Mouse (Mus musculus) kidney, postnatal 10 days (tissue): ENCODE data around the gene Ddx24.
"Not testable (repeated sequence)": the region's sequence is repeated elsewhere in the genome, so short reads cannot be mapped to it uniquely, and the experiment has no call there.

Experiments
- DNase-seq: peaks from one replicate; pipeline ENCODE4 v3.0.0; 2021; ENCODE audit warnings: mixed read lengths

Gene Ddx24

DNA sequence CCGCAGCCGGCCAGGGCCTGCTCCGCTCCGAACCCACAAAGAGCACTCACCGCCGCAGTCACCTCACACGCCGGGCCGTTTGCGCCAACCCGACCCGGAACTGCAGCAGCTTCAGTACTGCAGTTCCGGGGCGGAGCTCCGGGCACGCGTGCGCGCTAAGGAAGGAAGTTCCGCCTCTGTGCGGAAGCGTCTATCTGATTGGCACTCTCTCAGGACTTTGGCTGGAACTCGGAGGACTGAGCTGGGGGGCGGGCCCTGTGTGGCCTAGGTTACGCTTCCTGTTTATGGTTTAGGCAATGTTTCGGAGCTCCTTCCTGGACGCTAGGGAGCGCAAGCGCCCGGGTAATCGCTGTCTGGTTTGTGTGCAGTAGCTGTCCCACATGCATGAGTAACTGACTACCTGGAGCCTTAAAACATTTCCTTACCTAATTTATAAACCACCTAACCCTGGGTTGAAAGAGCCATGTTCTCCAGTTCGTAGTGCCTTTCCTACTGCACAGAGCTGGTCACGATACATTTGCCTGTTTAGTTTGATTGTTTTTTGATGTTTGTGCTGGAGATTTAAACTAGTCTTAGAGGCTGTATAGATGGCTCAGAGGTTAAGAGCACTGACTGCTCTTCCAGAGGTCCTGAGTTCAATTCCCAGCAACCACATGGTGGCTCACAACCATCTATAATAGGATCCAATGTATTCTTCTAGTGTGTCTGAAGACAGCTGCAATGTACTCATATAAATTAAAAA, at the start of gene Ddx24:
Ddx24 (minus strand) TSS at position 102 of the 742 bp plus-strand sequence.
- DNase-seq: peak; percentile 98

DNA sequence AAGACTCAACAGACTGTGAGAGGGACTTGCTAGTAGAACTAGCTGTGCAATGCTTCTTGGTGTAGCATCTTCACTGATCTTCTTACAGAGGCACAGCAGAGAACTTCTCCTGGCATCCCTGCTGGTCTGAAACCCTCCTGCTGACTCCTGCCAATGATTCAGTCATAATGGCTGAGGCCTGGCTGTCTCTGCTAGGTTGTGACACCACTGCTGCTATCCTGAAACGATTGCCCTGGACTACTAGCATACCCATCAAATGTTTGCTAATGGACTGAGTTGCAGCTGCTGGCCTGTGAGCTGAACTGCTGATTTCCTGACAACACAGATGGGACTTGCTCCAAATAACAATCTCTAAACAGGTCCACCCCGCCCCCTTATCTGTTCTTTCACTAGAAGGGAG, 48.9 kb upstream of the Ddx24 start:
- no peak for DNase-seq

DNA sequence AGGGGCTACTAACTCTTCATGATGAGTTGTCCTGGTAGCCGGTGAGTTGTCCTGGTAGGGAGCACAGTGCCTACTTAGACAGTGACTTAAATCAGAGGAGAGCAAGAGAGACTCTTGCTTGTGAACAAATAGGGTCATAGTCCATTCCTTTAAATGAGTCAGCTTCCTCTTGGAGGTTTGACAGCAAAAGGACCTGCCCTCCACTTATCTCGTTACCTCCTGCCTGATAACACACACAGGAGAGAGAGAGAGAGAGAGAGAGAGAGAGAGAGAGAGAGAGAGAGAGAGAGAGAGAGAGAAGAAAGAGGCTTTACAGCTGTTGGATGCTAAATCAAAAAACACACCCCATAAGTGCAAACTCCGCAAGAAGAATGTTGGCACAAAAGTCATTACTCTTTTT, 31.5 kb upstream of the Ddx24 start, which contains the start of gene Ifi27l2b:
Ifi27l2b (minus strand) TSS at position 84 of the 400 bp plus-strand sequence.
- no peak for DNase-seq

DNA sequence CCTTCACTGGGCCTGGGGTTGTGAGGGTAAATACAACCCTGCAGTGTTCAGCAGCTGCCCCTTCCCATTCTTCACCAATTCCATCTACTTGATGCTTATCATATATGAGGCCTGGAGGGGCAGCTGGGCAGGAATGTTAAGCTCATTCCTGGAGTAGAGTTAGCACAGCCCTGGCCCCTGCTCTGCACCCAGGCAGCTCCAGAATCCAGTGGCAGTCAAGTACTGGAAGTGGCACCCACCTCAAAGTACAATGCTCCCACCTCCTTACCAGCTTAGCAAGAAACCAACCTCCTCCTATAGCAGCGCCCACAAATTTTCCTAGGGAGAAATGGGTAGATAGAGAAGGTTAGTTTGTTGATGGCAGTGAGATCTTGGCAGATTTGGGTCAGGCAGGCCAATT, 31.1 kb upstream of the Ddx24 start:
- DNase-seq: not testable (repeated sequence)

DNA sequence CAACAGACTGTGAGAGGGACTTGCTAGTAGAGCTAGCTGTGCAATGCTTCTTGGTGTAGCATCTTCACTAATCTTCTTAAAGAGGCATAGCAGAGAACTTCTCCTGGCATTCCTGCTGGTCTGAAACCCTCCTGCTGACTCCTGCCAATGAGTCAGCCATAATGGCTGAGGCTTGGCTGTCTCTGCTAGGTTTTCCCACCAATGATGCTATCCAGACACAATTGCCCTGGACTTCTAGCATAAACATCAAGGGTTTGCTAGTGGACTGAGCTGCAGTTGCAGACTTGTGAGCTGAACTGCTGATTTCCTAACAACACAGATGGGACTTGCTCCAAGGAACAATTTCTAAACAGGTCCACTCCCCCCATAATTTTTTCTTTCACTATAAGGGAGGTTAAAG, 27.7 kb upstream of the Ddx24 start:
- no peak for DNase-seq

DNA sequence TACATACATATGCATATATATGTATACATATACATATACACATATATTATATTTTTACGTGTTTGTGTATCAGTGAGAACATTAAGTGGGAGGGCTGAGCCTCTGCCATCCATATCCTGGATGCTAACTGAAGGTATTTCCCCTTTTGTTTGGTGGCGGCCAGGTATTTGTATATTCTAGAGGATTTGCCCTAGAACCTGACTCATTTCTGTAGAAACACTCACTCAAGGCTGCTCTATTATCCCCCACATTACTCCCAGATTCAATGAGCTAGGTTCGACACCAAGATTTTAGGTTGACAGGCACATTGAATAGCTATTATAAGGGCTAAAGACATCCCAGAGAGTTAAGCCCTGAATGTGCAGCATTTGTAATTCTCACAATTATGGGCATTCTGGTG, 19.4 kb upstream of the Ddx24 start:
- DNase-seq: no peak

DNA sequence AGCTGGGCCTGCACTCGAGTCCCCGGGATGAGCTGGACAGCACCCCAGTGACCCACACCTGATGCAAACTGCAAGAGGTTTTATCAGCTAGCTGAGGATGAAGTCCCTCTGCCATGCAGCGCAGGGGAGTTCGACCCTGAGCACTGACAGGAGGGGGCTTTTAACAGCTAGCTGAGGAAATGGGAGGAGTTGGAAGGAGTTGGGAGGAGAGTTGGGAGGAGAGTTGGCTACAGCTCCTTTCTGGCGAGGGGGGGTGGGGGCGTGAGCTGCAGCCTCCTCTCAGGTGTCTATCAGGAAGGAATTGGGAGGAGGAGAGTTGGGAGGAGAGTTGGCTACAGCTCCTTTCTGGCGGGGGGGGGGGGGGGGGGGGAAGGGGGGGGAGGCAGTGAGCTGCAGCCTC, 18.6 kb upstream of the Ddx24 start:
- DNase-seq: not testable (repeated sequence)

DNA sequence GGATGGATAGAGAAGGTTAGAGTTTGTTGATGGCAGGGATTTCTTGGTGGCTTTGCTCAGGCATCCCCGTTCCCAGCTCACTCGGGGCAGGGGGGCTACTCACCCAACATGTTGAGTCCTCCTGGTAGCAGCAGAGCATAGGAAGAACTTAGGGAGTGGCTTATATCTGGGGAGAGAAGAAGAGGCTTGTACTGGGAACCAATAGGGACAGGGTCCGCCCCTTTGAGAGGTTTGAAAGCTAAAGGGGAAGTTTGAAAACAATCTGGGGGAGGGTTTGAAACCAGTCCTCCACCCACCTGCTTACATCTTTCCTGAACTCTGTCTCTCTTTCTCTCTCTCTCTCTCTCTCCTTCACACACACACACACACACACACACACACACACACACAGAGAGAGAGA, 17.9 kb upstream of the Ddx24 start, which contains the start of gene Ifi27l2a:
Ifi27l2a (minus strand) TSS at position 157 of the 400 bp plus-strand sequence.
- DNase-seq: no peak

DNA sequence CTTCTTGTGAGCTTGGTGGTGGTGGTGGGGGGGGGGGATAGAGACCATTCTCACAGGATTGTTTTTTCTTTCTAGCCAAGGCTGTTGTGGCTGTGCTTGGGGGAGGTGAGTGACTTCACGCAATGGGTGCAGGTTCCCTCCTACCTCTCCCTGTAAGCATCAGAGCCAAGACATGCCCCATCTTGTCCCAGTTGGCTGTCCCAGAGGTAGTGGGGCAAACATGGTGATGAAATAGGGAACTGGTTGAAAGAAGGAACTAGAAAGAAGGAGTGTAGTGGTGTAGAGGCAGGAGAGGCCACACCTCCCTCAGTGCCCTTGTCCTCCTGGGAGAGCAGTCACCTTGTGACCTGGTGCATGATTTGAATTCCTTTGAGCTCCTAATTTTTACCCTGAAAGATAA, 12.0 kb upstream of the Ddx24 start:
- no peak for DNase-seq

DNA sequence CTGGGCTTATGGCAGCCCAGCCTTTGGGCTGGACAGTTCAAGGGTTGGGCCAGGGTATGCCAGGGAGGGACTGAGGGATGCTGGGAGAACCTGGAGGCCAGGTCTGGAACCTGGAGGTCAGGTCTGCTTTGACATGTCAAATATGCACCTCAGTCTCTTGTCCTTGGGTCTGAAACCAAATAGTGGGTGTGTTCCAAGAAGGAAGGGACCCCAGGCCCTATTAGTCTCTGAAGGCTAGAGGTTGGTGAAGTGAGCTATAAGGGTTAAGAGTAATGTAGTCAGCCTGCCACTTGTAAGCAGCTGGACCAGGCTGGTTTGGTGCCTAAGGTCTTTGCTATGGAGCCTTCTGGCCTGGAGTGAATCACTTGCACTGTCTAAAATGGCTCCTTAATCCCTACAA, 9.2 kb upstream of the Ddx24 start:
- DNase-seq: no peak

DNA sequence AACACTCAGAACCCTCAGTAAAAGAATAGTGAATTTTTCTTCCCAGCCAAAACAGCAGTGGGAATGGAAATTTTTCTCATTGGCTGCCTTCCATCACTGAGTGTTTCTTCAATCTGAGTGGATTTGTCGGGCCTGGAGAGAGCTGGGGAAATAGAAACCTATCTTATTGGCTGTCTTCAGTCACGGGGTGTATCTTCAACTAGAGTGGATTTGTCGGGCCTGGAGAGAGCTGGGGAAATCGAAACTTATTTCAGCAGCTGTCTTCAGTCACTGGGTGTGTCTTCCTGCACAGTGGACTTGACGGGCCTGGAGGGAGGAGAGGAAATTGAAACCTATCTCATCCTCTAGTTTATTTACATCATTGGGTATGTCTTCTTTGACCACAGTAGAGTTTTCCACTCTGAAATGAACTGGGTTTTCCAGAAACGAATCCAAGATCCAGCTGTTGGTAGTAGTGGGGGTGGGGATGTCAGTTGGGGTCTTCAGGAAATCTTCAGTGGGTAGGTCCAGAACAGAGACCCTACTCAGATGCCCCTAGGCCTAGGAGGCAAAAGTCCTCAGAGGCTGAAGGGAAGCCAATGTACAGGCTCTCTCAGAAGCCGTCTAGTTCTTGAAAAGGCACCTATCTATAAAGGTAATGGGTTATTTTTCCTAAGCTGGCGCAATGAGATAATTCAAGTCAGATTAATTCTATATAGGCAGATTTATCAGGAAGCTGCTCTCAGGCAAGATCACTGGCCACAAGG, 8.5 kb upstream of the Ddx24 start, which contains the start of gene Ifi27:
Ifi27 (plus strand) TSS at position 226 of the 746 bp plus-strand sequence.
- peak; percentile 73 for DNase-seq

DNA sequence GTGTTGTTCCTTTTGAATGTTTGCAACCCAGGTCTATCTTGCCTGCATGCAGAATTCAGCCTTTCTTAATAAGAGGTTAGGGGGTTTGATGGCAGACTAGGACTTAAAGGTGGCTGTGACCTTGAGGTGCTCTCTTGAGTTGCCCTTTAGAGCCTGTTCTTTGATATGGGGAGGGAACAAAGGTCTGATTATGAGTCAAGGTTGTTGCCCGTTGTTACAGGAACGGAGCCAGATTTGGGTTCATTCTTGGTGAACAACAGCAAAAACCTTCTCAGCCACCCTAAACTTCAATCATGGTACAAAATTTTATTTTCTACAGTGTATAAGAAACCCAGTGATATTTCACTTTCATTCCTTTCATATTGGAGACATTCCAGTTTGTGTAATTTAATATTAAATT, 7.8 kb upstream of the Ddx24 start:
- DNase-seq: no peak

DNA sequence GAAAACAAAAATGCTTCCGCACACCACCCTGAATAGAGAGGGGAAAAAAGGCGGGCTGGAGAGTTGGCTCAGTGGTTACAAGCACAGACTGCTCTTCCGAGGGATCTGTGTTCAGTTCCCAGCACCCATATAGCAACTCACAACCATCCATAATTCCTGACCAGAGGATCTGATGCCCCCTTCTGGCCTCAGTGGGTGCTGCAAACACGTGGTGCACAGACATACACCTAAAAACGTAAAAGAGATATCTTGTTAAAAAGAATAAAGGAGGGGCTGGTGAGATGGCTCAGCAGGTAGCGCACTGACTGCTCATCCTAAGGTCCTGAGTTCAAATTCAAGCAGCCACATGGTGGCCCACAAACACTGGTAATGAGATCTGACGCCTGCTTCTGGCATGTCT, 1.1 kb upstream of the Ddx24 start:
- peak; percentile 26 for DNase-seq

DNA sequence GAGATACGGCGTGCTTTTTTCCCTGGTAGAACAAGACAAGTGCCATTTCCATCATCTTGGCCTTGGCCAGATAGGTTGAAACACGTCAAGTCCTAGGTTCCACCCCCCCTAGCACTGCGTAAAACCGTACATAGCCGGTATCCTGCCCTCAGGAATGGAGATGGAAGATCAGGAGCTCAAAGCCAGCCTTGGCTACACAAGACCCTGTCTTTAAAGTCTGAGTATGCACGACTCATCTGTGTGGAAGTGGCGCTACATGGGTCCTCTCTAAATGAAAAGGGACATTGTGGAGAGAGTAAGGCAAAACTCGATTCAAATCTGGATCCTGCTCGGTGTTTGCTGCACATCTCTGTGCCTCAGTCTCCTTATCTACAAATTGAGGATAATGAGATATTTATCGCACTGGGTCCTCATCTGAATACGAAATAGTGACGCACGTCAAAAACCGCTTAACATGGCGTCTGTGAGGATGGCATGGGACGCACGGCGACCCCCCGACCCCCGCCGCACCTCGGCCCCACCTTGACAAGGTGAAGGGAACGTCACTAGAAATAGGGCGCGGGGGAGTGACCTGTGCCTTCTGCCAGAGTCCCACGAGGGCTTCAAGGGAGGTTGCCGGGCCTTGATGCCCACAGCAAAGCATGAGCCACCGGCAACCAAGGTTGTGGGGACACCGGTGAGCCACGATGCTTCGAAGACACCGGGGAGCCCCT, 458 bp downstream of the Ddx24 start:
- no peak for DNase-seq

DNA sequence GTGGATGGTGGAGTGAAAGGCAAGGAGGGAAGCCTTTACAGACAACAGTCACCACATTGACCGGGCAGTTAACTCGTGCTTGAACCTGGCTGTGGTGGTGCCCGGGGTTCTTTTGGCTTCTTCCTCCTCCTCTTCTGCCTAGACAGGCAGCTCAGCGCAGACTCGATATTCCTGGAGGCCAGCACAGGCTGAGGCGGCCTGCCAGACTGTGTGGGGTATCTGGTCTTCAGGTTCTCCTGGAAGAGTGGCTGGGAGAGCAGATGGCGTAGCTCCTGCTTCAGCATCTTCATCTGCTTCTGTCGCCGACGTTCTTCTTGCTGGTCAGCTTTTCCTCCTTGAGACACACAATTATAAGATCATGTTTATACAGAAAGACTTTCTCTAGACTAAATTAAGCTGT, 17.5 kb downstream of the Ddx24 start:
- DNase-seq: no peak

DNA sequence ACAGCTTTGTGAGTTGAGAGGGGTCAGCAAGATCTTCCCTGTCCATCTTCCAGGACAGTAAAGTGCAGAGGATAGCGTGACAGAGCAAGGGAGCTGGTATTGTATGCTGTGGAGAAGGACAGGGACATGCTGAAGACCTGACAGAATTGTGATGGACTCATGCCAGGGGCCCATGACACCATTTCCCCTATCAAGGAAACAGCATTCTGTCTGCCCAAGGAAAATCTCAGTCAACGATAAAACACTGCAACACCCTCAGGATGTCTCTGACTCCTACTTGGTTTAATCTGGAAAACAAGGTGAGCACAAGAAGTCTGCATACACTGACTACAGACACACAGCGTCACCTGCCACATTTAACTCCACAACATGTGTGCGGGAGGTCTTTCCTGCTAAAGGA, 17.9 kb downstream of the Ddx24 start, which contains the start of gene 9330161L09Rik:
9330161L09Rik (minus strand) TSS at position 101 of the 400 bp plus-strand sequence.
- no peak for DNase-seq

DNA sequence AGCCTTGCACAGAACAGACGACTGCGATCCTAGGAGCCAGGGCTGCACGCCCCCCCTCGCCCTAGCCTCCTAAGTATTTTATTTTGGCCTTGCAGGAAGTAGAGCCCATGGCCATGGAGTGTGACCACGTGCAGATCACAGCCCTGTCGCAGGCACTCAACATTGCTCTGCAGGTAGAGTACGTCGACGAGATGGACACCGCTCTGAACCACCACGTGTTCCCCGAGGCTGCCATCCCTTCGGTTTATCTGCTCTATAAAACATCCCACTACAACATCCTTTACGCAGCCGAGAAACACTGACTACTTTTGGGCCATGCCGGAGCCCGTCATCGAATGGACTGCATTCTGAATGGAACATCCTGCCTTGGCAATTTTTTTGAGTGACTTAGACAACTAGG, 21.5 kb downstream of the Ddx24 start:
- no peak for DNase-seq

DNA sequence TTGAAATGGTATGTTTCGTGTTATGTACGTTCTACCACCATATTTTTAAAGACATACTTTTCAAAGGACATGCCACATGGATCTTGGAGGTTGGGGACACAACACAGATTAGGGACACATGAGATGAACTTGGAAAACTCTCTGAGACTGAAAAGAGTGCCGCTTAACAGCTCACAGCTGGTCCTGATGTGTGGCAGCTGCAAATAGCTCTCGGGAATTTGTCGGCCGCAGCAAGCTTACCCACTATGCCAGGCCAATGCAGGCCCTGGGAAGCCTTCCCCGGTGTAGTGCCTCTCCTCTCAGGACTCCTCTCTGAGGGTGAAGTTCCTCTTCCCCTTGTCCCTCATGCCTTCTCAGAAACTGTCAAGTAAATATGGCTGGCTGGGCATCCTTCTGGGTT, 28.9 kb downstream of the Ddx24 start:
- DNase-seq: no peak

DNA sequence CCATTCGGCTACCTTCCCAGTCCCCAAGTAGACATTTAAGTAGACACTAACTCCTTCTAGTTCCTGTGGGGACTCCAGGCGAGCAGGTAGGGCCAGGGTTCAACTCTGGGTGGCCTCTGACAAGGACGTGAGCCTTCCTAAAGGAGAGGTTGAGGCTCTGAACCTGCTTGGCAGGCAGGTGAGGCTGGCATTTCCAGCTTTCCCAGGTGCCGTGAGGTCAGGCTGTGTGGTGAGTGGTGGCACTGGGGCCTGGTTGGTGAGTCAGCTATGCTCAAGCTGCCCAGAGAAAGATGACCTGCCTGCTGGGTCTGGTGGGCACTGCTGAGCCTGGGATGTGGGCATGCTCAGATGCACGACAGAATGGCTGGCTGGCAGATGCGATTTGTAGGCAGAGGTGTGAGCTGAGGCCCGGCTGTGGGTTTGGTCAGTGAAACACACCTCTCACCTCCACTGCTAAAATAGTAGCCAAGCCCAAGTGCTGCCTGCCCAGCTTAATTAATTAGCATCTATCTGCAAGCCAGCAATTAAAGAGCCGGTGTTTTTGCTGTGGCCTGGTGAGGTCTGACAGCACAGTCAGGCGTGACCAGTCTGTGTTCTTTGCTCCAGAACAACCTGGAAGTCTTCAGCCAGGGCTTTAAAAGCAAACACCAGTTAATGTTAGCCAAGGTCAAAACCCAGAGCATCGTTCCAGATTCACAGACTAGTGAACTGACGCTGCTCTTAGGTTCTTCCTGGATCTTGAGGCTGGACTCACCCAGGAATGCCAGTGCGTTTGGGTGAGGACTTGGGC, 29.9 kb downstream of the Ddx24 start:
- no peak for DNase-seq

DNA sequence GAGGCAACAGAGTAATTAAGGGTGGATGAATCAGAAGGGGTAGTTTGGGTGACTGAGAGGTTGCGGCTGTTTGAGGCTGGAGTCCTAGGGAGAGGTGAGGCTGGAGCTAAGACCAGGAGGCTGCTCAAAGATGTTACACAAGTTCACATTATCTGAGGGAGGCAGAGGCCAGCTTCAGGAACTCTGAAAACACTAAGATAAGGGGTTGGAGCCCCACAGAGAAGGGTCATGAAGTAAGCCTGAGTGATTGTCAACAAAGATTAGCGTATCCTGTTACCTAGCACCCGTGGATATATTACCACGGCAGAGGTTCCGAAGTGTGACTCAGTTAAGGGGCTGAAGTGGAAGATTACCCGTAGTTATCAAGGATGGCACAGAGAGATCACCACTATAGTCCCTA, 32.1 kb downstream of the Ddx24 start:
- no peak for DNase-seq

DNA sequence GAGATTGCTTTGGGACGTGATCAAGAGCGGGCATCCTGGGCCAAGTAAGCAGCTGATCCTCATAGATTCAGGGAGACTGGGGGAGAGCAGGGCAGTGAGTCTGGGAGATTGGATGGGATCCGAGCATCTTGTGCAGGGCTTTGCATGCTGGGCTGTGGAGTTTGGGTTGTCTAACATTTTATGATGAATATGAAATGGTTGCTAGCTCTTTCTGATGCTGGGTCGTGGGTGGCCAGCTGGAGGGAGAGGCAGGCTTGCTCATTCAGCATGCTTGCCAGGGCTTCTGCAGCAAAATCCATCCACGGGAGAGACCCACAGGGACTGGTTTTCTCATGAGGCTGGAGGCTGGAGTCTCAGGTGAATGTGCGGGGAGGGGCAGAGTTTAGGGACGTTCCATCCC, 34.5 kb downstream of the Ddx24 start:
- DNase-seq: no peak

DNA sequence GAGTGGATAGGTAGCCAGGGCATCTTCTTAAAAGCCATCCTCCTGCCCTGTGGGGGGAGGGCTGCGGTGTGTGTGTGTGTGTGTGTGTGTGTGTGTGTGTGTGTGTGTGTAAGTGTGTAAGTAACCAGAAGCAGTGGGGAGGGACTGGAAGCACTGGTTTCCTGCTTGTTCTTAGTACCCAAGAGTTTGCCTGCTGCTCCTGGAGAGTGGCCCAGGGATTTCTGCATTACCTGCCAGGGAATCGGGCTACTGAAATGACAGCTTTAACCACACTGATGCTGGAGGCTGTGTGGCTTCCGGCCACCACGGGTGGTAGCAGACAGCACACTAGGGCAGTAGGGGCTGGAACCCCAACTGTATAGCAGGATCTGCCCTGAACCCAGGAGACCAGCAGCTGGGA, 35.6 kb downstream of the Ddx24 start:
- no peak for DNase-seq

DNA sequence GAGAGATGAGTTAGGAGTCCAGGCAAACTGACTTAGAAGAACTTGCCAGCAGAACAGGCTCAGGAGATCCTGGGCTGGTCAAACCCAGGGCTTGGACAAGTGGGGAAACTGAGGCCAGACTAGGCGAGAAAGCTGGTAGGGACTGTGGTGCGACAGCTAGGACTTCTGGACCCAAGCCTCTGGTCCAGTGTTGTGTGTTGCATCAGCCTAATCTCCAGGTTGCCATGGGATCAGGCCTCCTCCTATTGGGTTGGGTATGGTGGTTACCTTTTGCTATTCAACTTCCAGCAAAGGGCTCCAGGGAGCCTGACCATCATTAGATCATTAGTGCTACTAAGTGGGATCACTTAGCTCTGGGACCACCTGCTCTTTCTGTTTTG, 36.3 kb downstream of the Ddx24 start:
- DNase-seq: no peak
